Mouse (Mus musculus): Measurements from ENCODE around the gene Tek.

GRCm38 (mm10) chr4:94745749-94746148, 6.7 kb downstream of the Tek start:
- TF ChIP-seq RCOR1 (IDR thresholded peaks at IDR 0.05; ENCODE audit: low read depth, low read length) (no peak), ZMIZ1 (IDR thresholded peaks at IDR 0.05; ENCODE audit: low read depth, low read length) (no peak), USF1 (IDR thresholded peaks at IDR 0.05; ENCODE audit: low read depth, low read length) (no peak), CTCF (IDR thresholded peaks at IDR 0.05 in 2 of 3, conservative IDR thresholded peaks at IDR 0.05 in 1 of 3; ENCODE audit: control insufficient read depth in 1 of 3, insufficient read depth in 1 of 3, low read depth in 2 of 3, low read length in 3 of 3, poor library complexity in 1 of 3, severe bottlenecking in 1 of 3) (no peak), NELFE (IDR thresholded peaks at IDR 0.05; ENCODE audit: low read depth, low read length) (no peak), POLR2A (IDR thresholded peaks at IDR 0.05; ENCODE audit: control insufficient read depth in 1 of 2, insufficient read depth in 1 of 2, low read depth in 1 of 2, low read length in 2 of 2, poor library complexity in 1 of 2) (no peak), TAL1 (IDR thresholded peaks at IDR 0.05; ENCODE audit: low read length) (no peak), EP300 (IDR thresholded peaks at IDR 0.05; ENCODE audit: low read depth in 1 of 2, low read length in 2 of 2) (no peak), GATA1 (IDR thresholded peaks at IDR 0.05; ENCODE audit: low read depth, low read length) (no peak)
